Mouse (Mus musculus): ENCODE results near the gene Grhpr.
"Not testable (repeated sequence)": the region's sequence is repeated elsewhere in the genome, so short reads cannot be mapped to it uniquely, and the experiment has no call there.

Gene Grhpr

DNA sequence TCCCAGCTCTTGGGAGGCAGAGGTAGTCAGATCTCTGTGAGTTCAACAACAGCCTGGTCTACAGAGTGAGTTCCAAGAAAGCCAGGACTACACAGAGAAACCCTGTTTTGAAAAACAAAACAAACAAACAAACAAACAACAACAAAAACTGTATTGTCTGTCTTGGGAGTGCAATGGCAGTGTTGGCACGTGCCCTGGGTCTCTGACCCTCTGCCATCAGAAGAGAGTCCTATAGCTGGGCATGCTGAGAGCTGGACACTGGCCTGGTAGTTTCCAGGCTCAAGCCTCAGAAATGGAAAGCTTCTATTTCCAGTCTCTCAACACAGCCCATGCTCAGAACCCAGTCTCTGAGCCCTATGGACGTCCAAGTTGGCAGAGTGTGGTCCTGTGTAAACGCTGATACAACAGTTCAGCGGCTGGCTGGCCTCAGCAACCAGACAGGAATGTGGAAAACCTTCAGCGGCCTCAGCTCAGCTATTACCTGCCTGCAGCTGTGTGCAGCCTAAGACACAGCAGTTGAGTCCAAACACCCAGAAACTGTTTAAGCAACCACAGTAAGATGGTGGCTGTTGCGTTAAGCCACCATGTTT is 5.1 kb upstream of the Grhpr start:
- no peak for DNase-seq

- DNase-seq, result no peak
Observed at GRCm38 (mm10) chr4:44976921-44977710, 4.1 kb upstream of the Grhpr start.

GRCm38 (mm10) chr4:44978175-44978574 is 3.0 kb upstream of the Grhpr start:
- DNase-seq, result no peak

DNA sequence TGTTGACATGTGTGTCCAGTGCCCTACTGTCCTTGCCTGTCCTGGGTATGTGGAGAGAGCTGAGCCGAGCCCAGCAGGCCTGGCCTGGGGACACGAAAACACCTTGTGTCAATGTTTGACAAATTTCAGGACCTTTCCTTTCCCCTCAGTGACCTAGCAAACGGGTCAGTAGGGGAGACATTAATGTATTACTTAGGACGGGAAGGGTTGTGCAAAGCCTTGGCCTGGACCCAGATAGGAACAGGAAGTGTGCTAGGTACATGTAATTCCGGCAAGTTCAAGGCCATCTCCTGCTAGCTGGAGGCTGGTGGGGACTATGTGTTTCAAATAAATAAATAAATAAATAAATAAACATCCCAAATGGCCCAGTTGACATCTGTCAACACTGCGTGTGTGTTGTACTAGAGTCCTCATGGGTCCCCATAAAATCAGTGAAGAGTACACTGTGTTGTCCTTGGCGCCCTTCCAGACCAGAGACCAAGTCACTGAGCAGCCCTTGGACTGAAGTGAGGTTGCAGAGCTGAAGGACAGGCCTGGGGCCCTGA is 1.3 kb upstream of the Grhpr start:
- DNase-seq, result no peak

DNA sequence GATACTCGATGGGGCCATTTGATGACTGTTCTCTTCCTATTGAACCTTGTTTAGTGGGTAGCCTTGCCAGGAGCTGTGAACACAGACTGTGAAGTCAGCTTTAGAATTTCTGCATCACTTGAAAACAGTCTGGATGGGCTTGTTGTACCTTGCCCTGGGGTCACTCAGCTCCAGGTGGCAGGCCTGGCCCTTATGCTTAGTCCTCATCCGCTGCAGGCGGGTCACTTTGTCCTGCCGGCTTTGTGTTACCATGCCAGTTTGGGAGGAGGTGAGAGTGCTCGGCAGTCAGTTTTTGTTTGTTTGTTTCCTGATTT is 736 bp downstream of the Grhpr start:
- no peak for DNase-seq

DNA sequence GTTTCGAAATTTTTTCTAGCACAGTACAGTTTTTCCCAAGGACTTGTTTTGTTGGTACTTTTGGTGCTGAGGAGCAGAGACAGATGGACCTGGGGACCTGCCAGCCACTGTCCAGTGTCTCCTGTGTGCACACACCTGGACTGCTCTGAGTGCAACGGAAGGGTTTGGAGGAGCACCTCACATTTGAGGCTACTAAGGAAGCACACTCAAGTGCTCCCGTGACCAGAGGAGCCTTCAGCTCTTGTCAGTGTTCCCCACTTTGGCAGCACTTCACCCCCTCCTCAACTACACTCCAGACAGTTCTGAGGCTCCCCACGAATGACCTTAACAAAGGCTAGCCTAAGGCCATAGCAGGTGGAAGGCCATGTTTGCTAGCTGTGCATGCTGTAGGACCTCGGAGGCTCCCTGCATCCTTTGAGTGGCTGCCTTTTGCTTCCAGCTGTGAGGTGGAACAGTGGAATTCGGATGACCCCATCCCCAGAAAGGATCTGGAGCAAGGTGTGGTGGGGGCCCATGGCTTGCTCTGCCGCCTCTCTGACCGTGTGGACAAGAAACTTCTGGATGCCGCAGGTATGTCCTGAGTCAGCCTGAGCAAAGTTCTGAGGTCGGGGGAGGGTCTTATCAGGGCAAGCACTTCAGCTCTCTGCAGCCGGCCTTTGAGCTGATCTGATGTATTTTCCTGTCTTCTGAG is 1.4 kb downstream of the Grhpr start:
- DNase-seq, result no peak

GRCm38 (mm10) chr4:44983131-44983740 is 2.0 kb downstream of the Grhpr start:
- no peak for DNase-seq

DNA sequence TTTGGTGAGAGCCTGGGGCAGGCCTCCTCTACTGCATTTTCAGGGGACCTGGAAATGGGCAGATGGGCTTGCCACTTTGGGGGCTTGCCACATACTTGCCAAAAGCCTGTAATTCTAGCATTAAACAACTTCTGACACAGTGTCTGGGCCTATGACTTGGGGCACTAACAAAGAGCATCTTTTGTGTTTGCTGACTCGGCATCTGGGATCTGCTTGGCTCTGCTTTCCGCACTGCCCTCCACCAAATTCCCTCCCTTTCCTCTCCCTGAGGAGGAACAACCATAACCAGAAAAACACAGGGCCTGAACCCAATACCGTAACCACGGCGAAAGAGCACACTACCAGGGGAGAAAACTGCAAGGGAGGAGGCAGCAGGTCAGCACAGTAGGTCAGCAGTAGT is 9.4 kb downstream of the Grhpr start:
- DNase-seq, result no peak

GRCm38 (mm10) chr4:44992330-44992729 is 11.1 kb downstream of the Grhpr start:
- not testable (repeated sequence) for DNase-seq

GRCm38 (mm10) chr4:44993179-44993578 is 12.0 kb downstream of the Grhpr start:
- DNase-seq, result not testable (repeated sequence)

DNA sequence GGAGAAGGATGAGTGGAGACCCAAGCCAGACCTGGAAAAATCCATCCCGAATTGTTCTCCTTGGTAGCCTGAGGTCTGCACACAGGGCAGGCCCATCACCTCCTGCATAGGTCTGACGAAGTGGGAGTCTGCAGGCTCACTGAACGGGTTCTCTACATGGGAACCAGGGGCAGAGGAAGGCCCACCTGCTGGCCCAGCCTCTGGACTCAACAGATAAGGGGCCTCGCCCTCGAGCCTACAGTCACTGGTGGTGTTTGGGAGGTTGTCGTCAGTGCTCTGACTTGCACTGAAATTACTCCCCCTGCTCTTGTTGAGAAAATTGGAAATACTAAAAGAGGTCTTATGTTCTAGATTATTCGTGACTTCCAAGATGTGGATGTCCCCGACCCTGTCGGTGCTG is 12.7 kb downstream of the Grhpr start:
- no peak for DNase-seq

- DNase-seq, result no peak
Observed at GRCm38 (mm10) chr4:44994776-44995175, 13.6 kb downstream of the Grhpr start.

DNA sequence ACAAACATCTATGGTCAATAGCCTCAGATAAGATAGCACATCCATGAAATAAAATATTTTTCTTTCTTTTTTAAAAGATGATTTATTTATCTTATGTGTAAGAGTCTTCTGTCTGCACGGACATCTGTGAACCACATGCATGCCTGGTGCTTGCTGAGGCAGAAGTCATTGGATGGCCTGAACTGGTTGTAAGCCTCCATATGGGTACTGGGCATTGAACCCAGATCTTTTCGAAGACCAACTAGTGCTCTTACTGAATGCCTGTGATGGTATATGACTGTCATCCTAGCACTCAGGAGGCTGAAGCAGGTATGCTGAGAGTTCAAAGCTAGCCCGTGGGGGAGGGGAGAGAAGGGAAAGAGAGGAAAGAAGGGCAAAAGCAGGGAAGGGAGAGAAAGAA is 16.9 kb downstream of the Grhpr start:
- DNase-seq, result no peak

- DNase-seq, result no peak
Observed at GRCm38 (mm10) chr4:45000001-45000400, 18.8 kb downstream of the Grhpr start.

- DNase-seq, result no peak
Observed at GRCm38 (mm10) chr4:45005452-45005851, 24.3 kb downstream of the Grhpr start.

- no peak for DNase-seq
Observed at GRCm38 (mm10) chr4:45010806-45011415, 29.7 kb downstream of the Grhpr start.

- no peak for DNase-seq
Observed at GRCm38 (mm10) chr4:45011581-45012104, 30.4 kb downstream of the Grhpr start.

- DNase-seq, result peak; percentile 100
Observed at GRCm38 (mm10) chr4:45012105-45012975, 31.1 kb downstream of the Grhpr start, which contains the start of gene Zbtb5. Gene Zbtb5 (minus strand): TSS chr4:45012412.

DNA sequence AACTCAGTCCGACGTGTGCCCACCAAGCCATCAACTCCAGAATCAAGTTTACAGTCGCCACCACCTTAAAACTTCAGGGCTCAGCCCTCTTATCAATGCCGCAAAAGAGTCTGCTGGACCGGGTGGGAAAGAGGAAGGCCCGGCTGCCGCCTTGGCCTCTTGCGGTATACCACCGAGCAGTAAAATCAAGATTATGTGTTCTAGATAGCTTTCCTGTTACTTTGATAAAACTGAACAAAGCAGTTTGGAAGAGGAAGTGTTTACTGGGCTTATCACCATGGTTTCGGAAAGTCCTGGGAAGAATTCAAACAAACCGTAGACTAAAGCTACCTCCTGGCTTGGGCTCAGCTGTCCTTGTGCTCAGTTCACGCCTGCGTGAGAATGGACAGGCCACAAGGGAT is 31.8 kb downstream of the Grhpr start:
- DNase-seq, result peak; percentile 14

- no peak for DNase-seq
Observed at GRCm38 (mm10) chr4:45013537-45013936, 32.3 kb downstream of the Grhpr start.

- DNase-seq, result peak; percentile 66
Observed at GRCm38 (mm10) chr4:45015615-45016014, 34.4 kb downstream of the Grhpr start.

Measured in embryo, embryonic 11 days (tissue).